Mouse (Mus musculus): ENCODE measurements around the gene Rint1. TPM values are rescaled to one million over a fixed set of nuclear protein-coding genes. Genes with fewer than 3 reads are reported as not detected.

Gene Rint1
- total RNA-seq (2023): 10 to 100 TPM; 11.9 to 15.1 TPM

DNA sequence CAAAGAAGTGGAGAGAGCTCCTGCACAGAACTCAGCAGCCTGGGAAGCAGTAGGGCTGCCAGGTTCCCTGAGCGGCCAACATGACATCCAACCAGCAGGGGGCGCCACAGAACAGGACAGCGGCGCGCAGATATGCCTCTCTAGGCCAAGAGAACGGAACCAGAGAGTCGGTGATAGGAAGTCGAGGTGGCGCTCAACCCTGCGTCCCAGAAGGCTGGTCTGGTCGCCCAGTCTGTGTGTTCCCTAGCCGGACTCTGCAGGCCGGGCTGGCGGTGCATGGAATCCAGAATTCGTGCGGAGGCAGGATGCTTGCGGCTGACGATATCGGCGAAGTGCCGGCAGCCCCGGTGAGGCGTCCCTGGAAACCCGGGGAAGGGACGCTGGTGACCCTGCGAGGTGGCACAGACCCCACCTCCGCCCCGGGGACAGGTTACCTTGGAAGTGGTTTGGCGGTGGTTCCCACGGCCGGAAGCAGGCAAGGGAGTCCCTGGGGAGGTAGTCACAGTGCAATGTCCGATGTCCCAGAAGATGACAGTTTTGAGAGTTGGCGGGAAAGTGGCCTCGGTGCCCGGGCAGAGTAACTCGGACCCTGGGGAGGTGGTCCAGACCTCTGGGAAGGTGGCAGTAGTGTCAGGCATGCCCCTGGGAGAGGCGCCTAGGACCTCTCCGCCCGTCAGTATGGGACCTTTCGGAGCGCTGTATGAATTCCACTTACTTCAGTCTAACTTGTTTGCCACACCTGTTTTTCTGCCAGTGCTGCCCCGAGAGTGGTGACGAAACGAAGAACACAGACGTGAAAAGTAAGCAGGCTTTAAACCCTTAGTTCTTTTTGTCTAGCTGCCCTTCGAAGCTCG is at the start of gene Rint1:
Gene Rint1 (plus strand): TSS at position 176 of the 854 bp plus-strand sequence.

DNA sequence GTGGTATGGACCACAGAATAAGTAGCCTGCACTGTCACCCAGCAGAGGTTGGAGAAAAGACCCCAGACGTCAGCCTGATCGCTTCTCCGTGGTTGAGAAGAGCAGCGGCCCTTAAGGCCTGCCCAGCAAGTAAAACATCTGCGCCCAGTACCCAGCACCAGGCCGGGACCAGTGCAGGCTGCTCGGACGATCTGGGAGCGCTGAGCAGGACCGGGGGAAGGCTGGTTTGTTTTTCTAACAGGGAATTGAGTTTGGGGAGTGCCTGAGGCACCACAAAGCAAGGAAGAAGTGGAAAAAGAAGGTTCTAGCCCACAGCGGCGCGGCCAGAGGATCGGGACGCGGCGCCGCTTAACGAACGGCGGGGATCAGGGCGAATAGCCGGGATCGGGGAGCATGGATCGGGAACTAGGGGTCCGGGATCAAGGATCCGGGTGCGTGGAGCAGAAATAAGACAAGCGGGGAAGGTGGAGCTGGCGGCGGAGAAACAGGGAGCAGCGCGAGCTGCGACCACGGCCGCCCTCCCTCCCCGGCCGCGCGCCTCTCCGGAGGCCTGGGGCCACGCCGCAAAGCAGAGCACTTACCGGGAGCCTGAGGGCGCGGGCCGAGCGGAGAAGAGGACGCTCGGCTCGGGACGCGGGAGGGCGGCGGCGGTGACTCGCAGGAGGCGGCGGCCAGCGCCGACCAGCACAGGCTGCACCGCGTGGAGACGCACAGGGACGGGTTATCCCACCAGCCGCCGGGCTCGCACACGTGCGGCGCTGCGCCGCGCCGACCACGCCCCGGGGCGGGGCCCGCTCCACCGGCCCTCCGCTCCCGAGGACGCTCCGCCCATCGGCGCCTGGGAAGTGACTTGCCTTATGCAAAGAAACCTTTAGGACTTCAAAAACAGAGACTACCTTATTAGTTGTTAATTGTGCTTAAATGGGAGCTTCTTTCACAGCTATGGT is 4.3 kb upstream of the Rint1 start, which contains the start of gene Pus7:
Gene Pus7 (minus strand): TSS at position 781 of the 947 bp plus-strand sequence.

DNA sequence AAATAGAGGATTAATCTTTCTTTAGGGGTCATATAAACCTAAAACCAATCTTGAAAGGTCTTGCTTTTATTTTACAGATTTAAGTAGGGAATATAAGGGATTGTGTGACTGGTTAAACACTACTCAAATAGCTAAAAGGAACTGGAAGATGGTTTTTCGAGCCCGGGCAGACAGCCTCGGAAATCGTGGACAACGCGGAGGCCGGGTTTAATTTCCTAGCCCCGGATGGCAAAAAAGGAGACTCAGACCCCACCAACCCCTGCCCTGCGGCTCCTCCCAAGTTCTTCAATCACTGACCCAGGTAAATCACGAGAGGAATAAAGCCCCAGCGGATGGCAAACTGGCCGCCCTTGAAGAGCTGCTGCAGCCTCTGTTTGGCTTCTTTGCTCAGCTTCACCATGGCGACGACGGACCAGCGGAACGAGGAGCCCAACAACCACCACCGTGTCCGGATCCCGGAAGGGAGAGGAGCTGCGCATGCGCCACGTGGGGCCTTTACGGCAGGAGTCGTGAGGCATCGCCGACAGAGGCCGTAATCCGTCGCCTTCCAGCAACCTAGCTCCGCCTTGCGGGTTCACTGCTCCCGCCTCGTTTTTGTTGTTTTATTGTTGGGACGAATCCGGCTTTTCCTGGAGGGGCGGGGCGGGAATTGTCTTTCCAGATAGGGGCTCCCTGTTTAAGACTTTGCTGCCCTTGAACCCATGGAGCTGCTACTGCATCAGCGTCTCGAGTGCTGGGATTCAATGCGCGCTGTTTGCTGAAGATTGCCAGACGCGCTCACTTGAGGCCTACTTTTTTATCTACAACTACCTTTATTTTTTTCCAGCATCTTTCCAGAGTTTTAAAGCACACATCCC is 56.4 kb downstream of the Rint1 start, which contains the start of gene Tomm7:
Gene Tomm7 (minus strand): TSS at position 488 of the 857 bp plus-strand sequence.

Other genes with a start within 250 kb of the Rint1 start
- 100 to 1,000 TPM; 124 to 128 TPM for gene Srpk2, start 103.1 kb upstream of the Rint1 start, total RNA-seq (2023)
- 1 to 10 TPM; 4.5 to 7.9 TPM for gene Pus7, start 4.0 kb upstream of the Rint1 start, total RNA-seq (2023)
- gene Tomm7, start 56.5 kb downstream of the Rint1 start, total RNA-seq (2023): 10 to 100 TPM; 41.4 to 44.9 TPM
- gene Fam126a, start 243.0 kb downstream of the Rint1 start, total RNA-seq (2023): 10 to 100 TPM; 22.3 to 22.8 TPM

Data from neutrophil, adult 83 days (primary cell).